Mouse (Mus musculus) small intestine, adult 2 months (tissue): ENCODE data around the gene Mfsd4b2. TPM values are rescaled to one million over a fixed set of nuclear protein-coding genes. Genes with fewer than 3 reads are reported as not detected.

Experiments
- H3K27ac ChIP-seq: fragments of 200-500 bp; 2 replicates; pipeline ENCODE4 v1.5.1; 2012; ENCODE audit warnings: low read depth, low read length, control low read depth, inconsistent platforms; ENCODE audit not compliant: insufficient read depth
- H3K27me3 ChIP-seq: fragments of 200-500 bp; 2 replicates; pipeline ENCODE4 v1.6.1; 2012; ENCODE audit warnings: mild to moderate bottlenecking, moderate library complexity, low read length, inconsistent platforms; ENCODE audit not compliant: control insufficient read depth, insufficient read depth
- H3K36me3 ChIP-seq: fragments of 200-500 bp; 2 replicates; pipeline ENCODE4 v1.6.1; 2012; ENCODE audit warnings: mild to moderate bottlenecking, low read length, control low read depth, inconsistent platforms; ENCODE audit not compliant: control insufficient read depth, insufficient read depth
- H3K4me1 ChIP-seq: fragments of 200-500 bp; 2 replicates; pipeline ENCODE4 v1.6.1; 2012; ENCODE audit warnings: low read length, inconsistent platforms, mixed read lengths; ENCODE audit not compliant: control insufficient read depth, insufficient read depth, insufficient read length
- H3K4me3 ChIP-seq: fragments of 200-500 bp; 2 replicates; pipeline ENCODE4 v1.5.1; 2012; ENCODE audit warnings: low read depth, mild to moderate bottlenecking, control low read depth, inconsistent platforms, low read length, moderate library complexity
- CTCF ChIP-seq: fragments of 200-500 bp; IDR thresholded peaks from 2 replicates; pipeline ENCODE4 v1.5.1; 2012; ENCODE audit warnings: low read depth, mild to moderate bottlenecking, control low read depth, inconsistent platforms, low read length, moderate library complexity, mixed read lengths; ENCODE audit not compliant: insufficient replicate concordance, insufficient read length; ENCODE audit errors: extremely low read depth
- POLR2A ChIP-seq: fragments of 200-500 bp; IDR thresholded peaks from 2 replicates; pipeline ENCODE4 v1.6.1; 2012; ENCODE audit warnings: low read depth, mild to moderate bottlenecking, control low read depth, inconsistent platforms, low read length, moderate library complexity
- WGBS: fragments of 180-500 bp; shearing (Covaris S2); methylation state at CpG from one replicate; pipeline ENCODE4 v1.1.7; 2018; 5-methylcytosine and 5-hydroxymethylcytosine counted together
- polyA plus RNA-seq: library from polyadenylated mRNA; depleted of rRNA; stranded (reverse); fragments of >200 nt; gene quantifications from 2 replicates; pipeline ENCODE4 v1.2.3, GENCODE M21; 2012; rRNA removed

Mfsd4b2 gene
- polyA plus RNA-seq: 6.4 and 21.7 TPM in 2 replicates

DNA sequence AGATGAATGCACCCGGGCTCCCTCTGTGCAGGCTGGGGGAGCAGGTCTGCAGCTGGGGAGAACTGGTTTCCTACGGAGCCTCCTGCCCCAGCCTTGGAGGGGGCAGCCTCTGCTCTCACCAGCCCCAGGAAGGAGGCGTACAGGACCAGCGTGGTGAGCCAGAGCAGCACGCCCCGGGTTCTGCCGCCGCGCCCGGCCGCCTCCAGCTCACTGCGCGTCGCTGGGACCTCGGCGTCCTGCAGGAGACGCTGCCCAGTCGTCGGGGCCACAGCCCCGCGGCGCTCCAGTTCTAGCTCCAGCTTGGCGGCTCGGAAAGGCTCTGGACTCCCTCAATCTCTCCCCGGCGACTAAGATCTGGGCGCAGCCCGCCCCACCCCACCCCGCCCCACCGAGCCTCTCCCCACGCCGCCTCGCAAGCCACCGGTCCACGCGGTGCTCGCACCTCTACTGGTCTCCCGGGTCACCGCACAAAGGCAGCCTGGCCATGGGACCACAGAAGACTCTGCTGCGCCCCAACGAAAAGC is at the start of gene Mfsd4b2:
Gene Mfsd4b2 (minus strand): TSS at position 308 of the 524 bp plus-strand sequence.
- 3% methylated on average over 41 of the region's 41 CpGs for WGBS
- Histone ChIP-seq H3K27ac (peak within 1 kb of the TSS; percentile 95), H3K27me3 (no peaks in the 10 kb centered on the region), H3K4me1 (peaks cover 2% of the 10 kb centered on the region; the same call in 1 of the 2 replicates), H3K4me3 (peak within 1 kb of the TSS; percentile 86), H3K36me3 (no peaks in the 10 kb centered on the region)
- no peak for TF ChIP-seq CTCF
- TF ChIP-seq POLR2A: peak; percentile 54; the same call in 1 of the 2 replicates

DNA sequence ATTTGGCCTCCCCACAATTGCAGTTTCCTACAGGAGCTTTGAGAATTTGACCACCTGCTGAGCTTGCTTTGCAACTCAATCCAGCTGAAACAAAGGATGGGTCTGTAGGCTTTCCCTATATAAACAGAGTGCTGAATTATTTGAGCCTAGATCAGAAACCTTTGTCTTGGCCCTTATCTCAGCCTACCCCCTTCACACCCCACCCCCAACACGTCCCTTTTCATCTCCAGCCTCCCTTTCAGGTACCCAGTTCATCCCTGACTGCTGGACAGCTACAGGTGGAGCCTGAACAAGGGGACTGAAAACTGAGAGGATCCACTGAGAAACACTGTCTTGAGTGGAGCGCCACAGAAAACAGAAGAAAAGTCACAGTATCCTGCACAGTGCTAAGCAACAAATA is 49.0 kb upstream of the Mfsd4b2 start:
- Histone ChIP-seq H3K36me3 (no peaks in the 10 kb centered on the region), H3K4me1 (no peaks in the 10 kb centered on the region), H3K27me3 (no peaks in the 10 kb centered on the region), H3K27ac (no peak overlapping the region), H3K4me3 (no peak overlapping the region)
- TF ChIP-seq CTCF (no peak), POLR2A (no peak)
- 57% methylated on average over 2 of the region's 2 CpGs for WGBS

DNA sequence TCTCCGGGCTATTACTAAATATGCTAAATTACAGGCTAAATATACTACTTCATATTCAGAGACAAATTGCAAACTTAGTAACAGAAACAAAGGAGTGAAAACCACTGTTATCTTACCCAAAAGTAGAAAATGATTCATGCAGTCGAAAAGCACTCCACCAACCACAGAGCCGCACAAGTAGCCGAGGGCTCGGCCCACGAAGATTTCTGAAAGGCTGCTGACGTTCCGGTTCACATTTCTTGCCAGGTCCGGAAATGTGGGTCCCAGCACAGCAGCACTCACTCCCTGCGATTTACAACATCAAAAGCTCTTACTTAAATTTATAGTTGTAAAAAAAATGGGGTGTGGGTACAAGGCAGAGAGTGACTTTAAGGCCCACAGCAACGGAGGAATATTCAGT is 48.3 kb upstream of the Mfsd4b2 start:
- TF ChIP-seq POLR2A (no peak), CTCF (no peak)
- no peak overlapping the region for H3K4me3 ChIP-seq
- H3K4me1 ChIP-seq: no peaks in the 10 kb centered on the region
- H3K27ac ChIP-seq: no peak overlapping the region
- WGBS: 70% methylated on average over 11 of the region's 11 CpGs
- H3K27me3 ChIP-seq: no peaks in the 10 kb centered on the region
- no peaks in the 10 kb centered on the region for H3K36me3 ChIP-seq

DNA sequence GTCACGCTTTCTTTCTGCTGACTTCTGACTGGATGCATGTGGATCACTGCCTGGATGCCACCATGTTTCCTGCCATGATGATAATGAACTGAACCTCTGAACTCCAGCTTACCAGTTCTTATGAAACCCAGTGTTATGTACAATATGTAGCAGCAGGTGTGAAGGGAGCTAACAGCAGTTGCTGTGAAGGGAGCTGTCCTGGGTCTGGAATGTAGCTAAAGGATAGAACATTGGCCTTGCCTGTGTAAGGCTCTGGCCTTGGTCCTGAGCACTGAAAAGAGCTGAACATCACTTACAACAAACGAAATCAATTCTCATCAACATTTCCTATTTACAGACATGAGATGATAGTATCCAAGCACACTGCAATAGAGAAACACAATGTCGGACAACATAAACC is 40.8 kb upstream of the Mfsd4b2 start:
- no peaks in the 10 kb centered on the region for H3K36me3 ChIP-seq
- no peak overlapping the region for H3K27ac ChIP-seq
- no peaks in the 10 kb centered on the region for H3K4me1 ChIP-seq
- H3K4me3 ChIP-seq: no peak overlapping the region
- 84% methylated on average over 3 of the region's 3 CpGs for WGBS
- H3K27me3 ChIP-seq: no peaks in the 10 kb centered on the region
- no peak for TF ChIP-seq CTCF
- no peak for TF ChIP-seq POLR2A

DNA sequence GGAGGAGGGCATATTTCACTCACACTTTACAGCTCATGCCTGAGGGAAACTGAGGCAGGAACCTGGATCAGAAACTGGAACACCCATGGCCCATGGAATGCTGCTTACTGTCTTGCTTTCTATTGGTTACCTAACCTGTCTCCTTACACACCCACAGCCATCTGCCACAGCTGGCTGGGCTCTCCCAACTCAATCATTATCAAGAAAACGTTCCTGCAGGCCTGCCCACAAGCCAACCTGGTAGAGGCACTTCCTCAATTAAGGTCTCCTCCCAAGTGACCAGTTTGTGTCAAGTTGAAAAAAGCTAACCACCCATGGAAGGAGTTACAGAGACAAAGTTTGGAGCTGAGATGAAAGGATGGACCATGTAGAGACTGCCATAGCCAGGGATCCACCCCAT is 35.2 kb upstream of the Mfsd4b2 start:
- no peak overlapping the region for H3K27ac ChIP-seq
- WGBS: 3% methylated on average over 1 of the region's 1 CpGs
- H3K27me3 ChIP-seq: no peaks in the 10 kb centered on the region
- H3K36me3 ChIP-seq: no peaks in the 10 kb centered on the region
- H3K4me1 ChIP-seq: peaks cover 1% of the 10 kb centered on the region; the same call in 1 of the 2 replicates
- H3K4me3 ChIP-seq: no peak overlapping the region
- TF ChIP-seq CTCF (no peak), POLR2A (no peak)

DNA sequence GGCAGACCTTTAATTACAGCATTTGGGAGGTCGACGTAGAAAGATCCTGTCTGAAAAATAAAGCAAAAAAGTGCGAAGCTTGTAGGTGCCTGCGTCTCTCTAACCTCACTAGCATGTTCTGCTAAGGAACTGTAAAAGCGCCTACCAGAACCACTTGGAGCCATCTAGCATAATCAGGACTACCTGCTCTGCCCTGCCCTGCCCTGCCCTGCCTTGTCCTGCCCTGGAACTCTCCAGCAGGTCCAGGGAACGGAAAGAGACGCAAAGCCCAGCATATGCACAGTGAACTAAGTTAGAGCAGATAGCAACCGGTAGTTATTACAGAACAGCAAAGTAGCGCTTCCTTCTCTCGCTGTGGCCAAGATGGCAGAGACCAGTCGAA is 33.7 kb upstream of the Mfsd4b2 start:
- Histone ChIP-seq H3K36me3 (no peaks in the 10 kb centered on the region; the same call in 1 of the 2 replicates), H3K27me3 (no peaks in the 10 kb centered on the region), H3K27ac (peak overlapping the region; percentile 6; the same call in 1 of the 2 replicates), H3K4me3 (no peak overlapping the region), H3K4me1 (peaks cover 2% of the 10 kb centered on the region; the same call in 1 of the 2 replicates)
- no peak for TF ChIP-seq CTCF
- WGBS: 29% methylated on average over 11 of the region's 11 CpGs

DNA sequence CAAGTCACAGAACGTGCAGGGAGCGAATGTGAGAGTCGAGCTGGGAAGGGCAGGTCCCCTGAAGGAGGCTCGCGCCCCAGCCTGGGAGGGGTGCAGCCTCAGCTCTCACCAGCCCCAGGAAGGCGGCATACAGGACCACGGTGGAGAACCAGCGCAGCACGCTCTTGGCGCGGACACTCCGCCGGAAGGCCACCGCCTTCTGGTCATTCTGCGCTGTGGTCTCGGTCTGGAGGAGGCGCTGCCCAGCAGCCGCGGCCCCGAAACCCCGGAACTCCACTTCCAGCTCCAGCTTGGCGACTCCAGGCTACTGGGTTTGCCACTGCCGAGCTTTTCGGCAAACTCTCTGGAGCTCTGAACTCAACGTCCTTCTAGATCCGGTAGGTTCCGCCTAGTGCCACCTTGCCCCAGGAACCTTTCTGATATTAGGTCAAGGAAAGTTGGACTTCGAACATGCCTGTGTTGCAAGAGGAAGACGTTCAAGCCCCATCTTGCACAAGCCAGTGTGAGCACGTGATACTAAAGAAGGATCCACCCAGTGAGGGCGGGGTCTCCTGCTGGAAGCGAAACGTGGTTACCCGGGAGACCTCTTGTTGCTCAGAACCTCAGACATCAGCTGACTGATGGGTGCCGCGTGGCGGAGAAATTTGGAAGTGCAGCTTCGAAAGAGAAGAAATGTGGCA is 33.2 kb upstream of the Mfsd4b2 start, which contains the start of gene Mfsd4b3:
Gene Mfsd4b3 (minus strand): TSS at position 393 of the 680 bp plus-strand sequence.
- under 1% methylated on average over 38 of the region's 38 CpGs for WGBS
- H3K27ac ChIP-seq: peak within 1 kb of the TSS; percentile 93
- peak within 1 kb of the TSS; percentile 74 for H3K4me3 ChIP-seq
- H3K36me3 ChIP-seq: no peaks in the 10 kb centered on the region; the same call in 1 of the 2 replicates
- peaks cover 2% of the 10 kb centered on the region; the same call in 1 of the 2 replicates for H3K4me1 ChIP-seq
- TF ChIP-seq POLR2A: peak; percentile 91
- TF ChIP-seq CTCF: peak; percentile 77; the same call in 1 of the 2 replicates
- H3K27me3 ChIP-seq: no peaks in the 10 kb centered on the region

DNA sequence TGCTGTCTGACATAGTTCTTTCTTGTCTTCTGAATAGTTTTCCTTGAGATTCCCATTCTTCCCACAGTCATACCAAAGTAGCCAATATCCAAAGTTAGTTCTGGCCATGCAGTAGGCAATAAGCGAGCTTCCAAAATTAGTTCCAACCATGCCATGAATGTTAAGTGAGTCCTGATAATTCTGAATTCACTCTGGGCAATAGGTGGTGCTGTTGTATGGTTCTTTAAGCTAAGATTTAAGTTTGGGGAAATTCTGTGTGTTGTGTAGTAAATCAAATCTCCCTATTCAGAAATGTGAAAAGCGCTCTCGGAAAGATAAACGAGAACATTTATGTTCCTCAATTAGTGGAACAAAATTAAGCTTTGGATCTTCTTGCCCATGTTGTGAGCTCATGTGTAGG is 31.5 kb upstream of the Mfsd4b2 start:
- Histone ChIP-seq H3K36me3 (no peaks in the 10 kb centered on the region; the same call in 1 of the 2 replicates), H3K27ac (no peak overlapping the region), H3K27me3 (no peaks in the 10 kb centered on the region), H3K4me1 (peaks cover 2% of the 10 kb centered on the region; the same call in 1 of the 2 replicates), H3K4me3 (no peak overlapping the region)
- TF ChIP-seq POLR2A (no peak), CTCF (no peak)
- 78% methylated on average over 4 of the region's 4 CpGs for WGBS
